Mouse (Mus musculus) erythroblast, embryonic 14.5 days (primary cell): Measurements from ENCODE around the gene Dgkg. TPM values are rescaled to one million over a fixed set of nuclear protein-coding genes. Genes with fewer than 3 reads are reported as not detected.
A peak's percentile ranks its signal among the peaks of the same experiment; 100 is the strongest.

ENCODE experiments used
- H3K27me3 ChIP-seq: 2 replicates; pipeline ENCODE4 v1.6.1; 2012; ENCODE audit warnings: inconsistent platforms; ENCODE audit not compliant: control insufficient read depth
- H3K36me3 ChIP-seq: 2 replicates; pipeline ENCODE4 v1.6.1; 2012; ENCODE audit warnings: mild to moderate bottlenecking, inconsistent platforms; ENCODE audit not compliant: control insufficient read depth
- H3K4me1 ChIP-seq: 2 replicates; pipeline ENCODE4 v1.6.1; 2012; ENCODE audit warnings: inconsistent platforms; ENCODE audit not compliant: control insufficient read depth
- H3K4me3 ChIP-seq: replicated peaks from 2 replicates; pipeline ENCODE3; 2012; ENCODE audit warnings: moderate library complexity, mild to moderate bottlenecking, inconsistent platforms
- H3K9me3 ChIP-seq: 2 replicates; pipeline ENCODE4 v1.6.1; 2012; ENCODE audit warnings: low read length, inconsistent platforms, mixed read lengths; ENCODE audit not compliant: control insufficient read depth
- GATA1 ChIP-seq: IDR thresholded peaks from 2 replicates; pipeline ENCODE4 v1.6.1; 2012; ENCODE audit warnings: low read length, inconsistent platforms, mixed read lengths
- TAL1 ChIP-seq: IDR thresholded peaks from 3 replicates; pipeline ENCODE4 v1.6.1; 2012; ENCODE audit warnings: low read length, inconsistent platforms, mixed read lengths
- polyA plus RNA-seq: library from polyadenylated mRNA; stranded (reverse); fragments of >175 nt; gene quantifications from 2 replicates; pipeline ENCODE4 v1.2.3, GENCODE M21; 2012

The Dgkg gene
- polyA plus RNA-seq, 1 experiment = not detected

- TF ChIP-seq GATA1 (no peak), TAL1 (no peak)
- Histone ChIP-seq H3K36me3 (no peaks in the 10 kb centered on the region), H3K27me3 (no peaks in the 10 kb centered on the region), H3K9me3 (no peaks in the 10 kb centered on the region), H3K4me1 (no peaks in the 10 kb centered on the region), H3K4me3 (no peak overlapping the region)
Observed at GRCm38 (mm10) chr16:22564907-22565272, 92.1 kb downstream of the Dgkg start.

DNA sequence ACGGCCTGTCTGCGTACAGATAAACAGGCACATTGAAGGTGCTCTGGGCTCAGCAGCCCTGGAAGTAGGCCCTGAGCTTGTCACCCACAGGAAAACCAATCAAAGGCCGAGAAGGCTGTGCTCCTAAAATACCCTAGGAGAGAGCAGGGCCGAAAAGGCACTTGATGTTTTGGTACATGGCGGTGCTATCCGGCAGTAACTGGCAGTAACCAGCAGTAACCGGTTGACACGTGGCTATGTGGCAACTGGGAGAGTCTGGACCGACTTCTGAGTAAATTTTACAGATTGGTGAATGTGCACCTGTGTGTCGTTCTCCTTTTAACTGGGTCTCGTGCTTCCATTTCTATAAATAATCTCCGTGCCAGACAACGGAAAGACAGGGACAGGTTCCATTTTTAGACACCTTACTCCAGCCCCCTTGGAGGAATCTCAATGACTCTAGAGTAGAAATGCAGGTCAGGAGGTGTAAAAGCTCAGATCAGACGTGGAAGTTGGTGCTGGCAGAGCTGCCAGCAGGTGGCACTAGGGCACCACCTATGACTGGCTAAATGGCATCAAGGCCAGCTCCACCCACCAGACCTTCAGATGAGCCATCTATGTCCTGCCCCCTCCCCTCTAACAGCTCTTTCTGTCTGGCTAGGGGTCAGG is 92.6 kb downstream of the Dgkg start:
- Histone ChIP-seq H3K27me3 (no peaks in the 10 kb centered on the region), H3K4me3 (no peak overlapping the region), H3K9me3 (no peaks in the 10 kb centered on the region), H3K4me1 (no peaks in the 10 kb centered on the region), H3K36me3 (no peaks in the 10 kb centered on the region)
- TF ChIP-seq GATA1 = no peak
- TF ChIP-seq TAL1 = no peak

DNA sequence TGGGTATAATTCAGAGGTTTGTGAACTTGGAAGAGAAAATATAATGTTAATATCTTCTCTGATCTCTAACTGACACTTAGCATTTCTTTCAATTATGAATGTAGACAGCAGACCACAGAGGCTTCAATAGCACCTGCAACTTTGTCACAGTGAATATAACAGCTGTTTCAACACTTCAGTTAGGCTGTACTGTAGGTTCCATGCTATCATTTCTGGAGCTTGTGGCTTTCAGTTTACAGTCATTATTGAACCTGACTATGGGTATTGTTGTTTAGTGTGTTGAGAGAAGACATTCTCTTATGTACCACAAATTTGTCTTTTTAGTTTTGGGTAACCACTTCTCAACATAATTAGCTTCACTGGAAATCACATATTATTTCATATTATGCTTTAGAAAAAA is 93.4 kb downstream of the Dgkg start:
- Histone ChIP-seq H3K36me3 (no peaks in the 10 kb centered on the region), H3K4me1 (no peaks in the 10 kb centered on the region), H3K27me3 (no peaks in the 10 kb centered on the region), H3K4me3 (no peak overlapping the region), H3K9me3 (no peaks in the 10 kb centered on the region)
- TF ChIP-seq TAL1 = no peak
- no peak for TF ChIP-seq GATA1

GRCm38 (mm10) chr16:22554996-22555395 is 102.0 kb downstream of the Dgkg start:
- no peaks in the 10 kb centered on the region for H3K9me3 ChIP-seq
- no peaks in the 10 kb centered on the region for H3K27me3 ChIP-seq
- TF ChIP-seq TAL1 (no peak), GATA1 (no peak)
- no peak overlapping the region for H3K4me3 ChIP-seq
- no peaks in the 10 kb centered on the region for H3K36me3 ChIP-seq
- no peaks in the 10 kb centered on the region for H3K4me1 ChIP-seq

GRCm38 (mm10) chr16:22552351-22552750 is 104.7 kb downstream of the Dgkg start:
- Histone ChIP-seq H3K9me3 (no peaks in the 10 kb centered on the region), H3K4me1 (peaks cover 12% of the 10 kb centered on the region), H3K4me3 (no peak overlapping the region), H3K27me3 (no peaks in the 10 kb centered on the region), H3K36me3 (no peaks in the 10 kb centered on the region)
- TF ChIP-seq TAL1 (no peak), GATA1 (no peak)

DNA sequence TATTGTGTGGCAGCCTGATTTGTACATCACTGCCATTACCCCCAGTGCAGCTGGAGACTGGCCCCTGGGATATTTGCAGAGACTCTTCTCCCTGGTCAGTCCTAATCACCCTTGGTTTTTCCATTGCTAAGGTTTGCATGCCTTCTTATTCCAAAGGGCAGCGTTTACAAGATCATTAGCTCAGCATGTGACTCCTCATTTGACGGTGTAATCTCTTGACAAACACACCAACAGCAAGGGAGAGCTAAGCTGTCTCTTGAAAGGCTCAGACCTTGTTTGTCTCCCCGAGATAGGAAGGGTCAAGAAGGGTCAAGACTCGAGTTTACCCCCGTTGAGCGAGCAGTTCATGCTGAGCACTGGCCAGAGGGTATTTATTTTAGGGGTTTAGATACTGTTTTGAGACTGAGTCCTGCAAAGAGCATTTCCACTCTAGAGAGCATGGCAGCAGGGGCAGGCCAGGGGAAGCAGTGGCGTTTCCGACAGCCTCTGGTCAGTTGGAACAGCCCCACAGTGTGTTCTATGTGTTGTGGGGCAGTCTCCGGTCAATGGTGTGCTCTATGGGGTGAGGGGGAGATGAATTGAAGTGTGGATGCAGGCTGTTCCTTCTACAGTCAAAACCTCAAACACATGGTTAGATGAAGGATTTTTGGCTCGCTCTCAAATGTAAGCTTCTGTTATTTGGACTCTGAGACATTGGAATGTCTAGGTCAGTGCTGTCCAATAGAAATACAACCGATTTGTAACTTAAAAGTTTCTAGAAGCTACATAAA is 105.6 kb downstream of the Dgkg start:
- no peaks in the 10 kb centered on the region for H3K36me3 ChIP-seq

GRCm38 (mm10) chr16:22549346-22549745 is 107.7 kb downstream of the Dgkg start:
- Histone ChIP-seq H3K4me3 (no peak overlapping the region), H3K4me1 (peaks cover 12% of the 10 kb centered on the region), H3K9me3 (no peaks in the 10 kb centered on the region), H3K36me3 (no peaks in the 10 kb centered on the region), H3K27me3 (no peaks in the 10 kb centered on the region)
- TF ChIP-seq TAL1 (no peak), GATA1 (no peak)

More for the DNA sequence above, 105.6 kb downstream of the Dgkg start:
- Histone ChIP-seq H3K4me3 (no peak overlapping the region), H3K27me3 (no peaks in the 10 kb centered on the region), H3K4me1 (peaks cover 12% of the 10 kb centered on the region), H3K9me3 (no peaks in the 10 kb centered on the region)
- TF ChIP-seq GATA1 (no peak), TAL1 (no peak)

DNA sequence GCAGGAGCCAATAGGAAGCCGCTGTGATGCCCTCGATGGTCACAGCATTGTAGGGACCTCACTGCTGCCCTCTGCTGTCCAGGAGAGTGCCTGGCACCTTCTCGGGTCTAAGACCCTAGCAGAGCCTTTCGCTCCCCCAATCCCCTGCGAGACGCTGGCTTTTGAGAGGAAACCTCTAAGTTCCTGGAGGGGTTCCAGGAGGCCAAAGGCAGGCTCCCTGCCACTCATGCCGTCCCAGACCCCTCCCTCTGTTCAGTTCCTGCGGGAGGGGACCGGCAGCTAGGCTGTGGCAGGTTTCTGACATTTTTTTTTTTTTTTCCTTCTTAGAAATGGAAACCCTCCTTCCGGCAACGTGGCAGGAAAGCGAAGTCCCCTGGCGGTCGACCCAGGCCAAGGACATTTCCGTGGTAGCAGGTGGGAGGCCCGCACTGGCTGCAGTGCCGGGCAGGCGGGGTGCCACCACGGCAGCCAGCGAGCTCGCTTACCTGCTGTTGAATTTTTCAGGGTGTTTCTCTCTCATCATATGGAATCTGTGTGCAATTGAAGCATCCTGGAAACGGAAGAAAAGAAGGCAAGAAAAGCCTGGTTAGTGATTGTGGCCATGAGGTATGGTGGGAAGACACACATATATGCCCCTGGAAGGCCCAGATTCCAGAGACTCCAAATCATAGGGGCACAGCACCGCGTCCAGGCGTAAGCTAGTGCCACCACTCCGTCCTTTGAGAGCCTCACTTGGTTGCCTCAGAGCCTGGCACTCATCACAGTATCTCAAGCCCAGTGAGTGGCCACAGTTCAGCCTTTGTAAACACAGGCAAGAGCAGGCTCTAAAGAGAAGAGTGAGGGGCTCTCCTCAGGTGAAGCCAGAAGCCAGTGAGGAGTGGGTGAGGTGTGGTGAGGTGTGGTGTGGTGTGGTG is 108.6 kb downstream of the Dgkg start:
- Histone ChIP-seq H3K4me1 (peaks cover 12% of the 10 kb centered on the region), H3K4me3 (peak overlapping the region; percentile 47), H3K27me3 (no peaks in the 10 kb centered on the region), H3K9me3 (no peaks in the 10 kb centered on the region), H3K36me3 (no peaks in the 10 kb centered on the region)
- no peak for TF ChIP-seq TAL1
- TF ChIP-seq GATA1 = no peak

GRCm38 (mm10) chr16:22547741-22548140 is 109.3 kb downstream of the Dgkg start:
- Histone ChIP-seq H3K9me3 (no peaks in the 10 kb centered on the region), H3K4me3 (no peak overlapping the region), H3K27me3 (no peaks in the 10 kb centered on the region), H3K4me1 (peaks cover 12% of the 10 kb centered on the region), H3K36me3 (no peaks in the 10 kb centered on the region)
- TF ChIP-seq GATA1 (no peak), TAL1 (no peak)
